Mouse (Mus musculus): Measurements from ENCODE around the gene Trim44. TPM values are rescaled to one million over a fixed set of nuclear protein-coding genes. Genes with fewer than 3 reads are reported as not detected.

The Trim44 gene
- polyA plus RNA-seq, 1 experiment, result 16.5 TPM

GRCm38 (mm10) chr2:102409741-102410140 is 2.1 kb upstream of the Trim44 start:
- TF ChIP-seq TCF12 (IDR thresholded peaks at IDR 0.05; ENCODE audit: insufficient read depth, poor library complexity, severe bottlenecking) (no peak), SRF (IDR thresholded peaks at IDR 0.05; ENCODE audit: control insufficient read depth, insufficient read length, low read depth) (no peak), CEBPB (IDR thresholded peaks at IDR 0.05; ENCODE audit: insufficient read depth, poor library complexity, severe bottlenecking) (no peak), MYOD1 (IDR thresholded peaks at IDR 0.05; ENCODE audit: control insufficient read depth in 1 of 3, insufficient read length in 2 of 3, low read depth in 2 of 3) (no peak), POLR2A (IDR thresholded peaks at IDR 0.05; ENCODE audit: insufficient read length, low read depth) (no peak), USF1 (IDR thresholded peaks at IDR 0.05; ENCODE audit: low read depth) (no peak), MYOG (IDR thresholded peaks at IDR 0.05; ENCODE audit: control insufficient read depth in 1 of 3, insufficient read depth in 1 of 3, insufficient read length in 2 of 3, low read depth in 2 of 3) (no peak), E2F4 (IDR thresholded peaks at IDR 0.05; ENCODE audit: insufficient read depth) (no peak), POLR2AphosphoS2 (IDR thresholded peaks at IDR 0.05; ENCODE audit: insufficient read length, low read depth) (no peak)
- Histone ChIP-seq H3K36me3 (ENCODE audit: control insufficient read depth, insufficient read depth) (no peaks in the 10 kb centered on the region), H3K79me2 (ENCODE audit: control insufficient read depth, insufficient read depth) (no peaks in the 10 kb centered on the region), H3K4me3 (no peak overlapping the region), H3ac (ENCODE audit: control insufficient read depth, insufficient read length) (no peak overlapping the region), H3K27me3 (ENCODE audit: control insufficient read depth, insufficient read depth, insufficient read length) (peaks cover under 1% of the 10 kb centered on the region), H3K4me2 (ENCODE audit: low read depth) (no peak overlapping the region)

- no peaks in the 10 kb centered on the region for H3K36me3 ChIP-seq (ENCODE audit: control insufficient read depth, insufficient read depth)
- H3K79me2 ChIP-seq (ENCODE audit: control insufficient read depth, insufficient read depth), result no peaks in the 10 kb centered on the region
- no peak overlapping the region for H3K4me2 ChIP-seq (ENCODE audit: low read depth)
- no peaks in the 10 kb centered on the region for H3K27me3 ChIP-seq (ENCODE audit: control insufficient read depth, insufficient read depth, insufficient read length)
- H3ac ChIP-seq (ENCODE audit: control insufficient read depth, insufficient read length), result no peak overlapping the region
- TF ChIP-seq POLR2AphosphoS2 (IDR thresholded peaks at IDR 0.05; ENCODE audit: insufficient read length, low read depth) (no peak), TCF3 (IDR thresholded peaks at IDR 0.05; ENCODE audit: insufficient read length, low read depth) (no peak), E2F4 (IDR thresholded peaks at IDR 0.05; ENCODE audit: insufficient read depth) (no peak), USF1 (IDR thresholded peaks at IDR 0.05; ENCODE audit: low read depth) (no peak), SRF (IDR thresholded peaks at IDR 0.05; ENCODE audit: control insufficient read depth, insufficient read length, low read depth) (no peak), TCF12 (IDR thresholded peaks at IDR 0.05; ENCODE audit: insufficient read depth, poor library complexity, severe bottlenecking) (no peak), REST (IDR thresholded peaks at IDR 0.05; ENCODE audit: insufficient read depth, insufficient read length) (no peak), CEBPB (IDR thresholded peaks at IDR 0.05; ENCODE audit: insufficient read depth, poor library complexity, severe bottlenecking) (no peak), MYOD1 (IDR thresholded peaks at IDR 0.05; ENCODE audit: control insufficient read depth in 1 of 3, insufficient read length in 2 of 3, low read depth in 2 of 3) (no peak), POLR2A (IDR thresholded peaks at IDR 0.05; ENCODE audit: insufficient read length, low read depth) (no peak), MYOG (IDR thresholded peaks at IDR 0.05; ENCODE audit: control insufficient read depth in 1 of 3, insufficient read depth in 1 of 3, insufficient read length in 2 of 3, low read depth in 2 of 3) (no peak), MAX (IDR thresholded peaks at IDR 0.05; ENCODE audit: low read depth) (no peak)
- no peak overlapping the region for H3K4me3 ChIP-seq
Observed at GRCm38 (mm10) chr2:102406324-102407304, 1.0 kb downstream of the Trim44 start.

DNA sequence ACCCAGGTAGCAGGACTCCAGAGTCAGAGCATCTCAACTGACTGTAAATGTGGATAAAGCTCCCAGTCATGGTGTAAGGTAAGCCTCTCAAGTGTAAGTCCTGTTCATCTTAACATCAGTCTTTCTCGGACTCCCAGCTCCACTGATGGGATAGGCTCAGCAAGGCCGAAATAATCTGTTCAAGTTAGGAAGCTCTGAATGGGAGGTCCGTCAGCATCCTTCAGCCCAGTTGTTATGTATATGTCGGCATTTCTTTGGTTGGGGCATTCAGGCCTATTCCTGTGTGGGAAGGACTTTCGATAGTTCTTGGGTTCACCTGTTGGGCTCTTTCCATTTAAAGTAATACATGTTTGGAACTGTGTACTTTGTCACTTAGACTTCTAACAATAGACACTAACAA is 3.6 kb downstream of the Trim44 start:
- Histone ChIP-seq H3K27me3 (ENCODE audit: control insufficient read depth, insufficient read depth, insufficient read length) (no peaks in the 10 kb centered on the region), H3ac (ENCODE audit: control insufficient read depth, insufficient read length) (no peak overlapping the region), H3K4me2 (ENCODE audit: low read depth) (no peak overlapping the region), H3K79me2 (ENCODE audit: control insufficient read depth, insufficient read depth) (peaks cover 13% of the 10 kb centered on the region), H3K4me3 (no peak overlapping the region), H3K36me3 (ENCODE audit: control insufficient read depth, insufficient read depth) (no peaks in the 10 kb centered on the region)
- TF ChIP-seq MYOG (IDR thresholded peaks at IDR 0.05; ENCODE audit: control insufficient read depth in 1 of 3, insufficient read depth in 1 of 3, insufficient read length in 2 of 3, low read depth in 2 of 3) (no peak), MYOD1 (IDR thresholded peaks at IDR 0.05; ENCODE audit: control insufficient read depth in 1 of 3, insufficient read length in 2 of 3, low read depth in 2 of 3) (no peak), POLR2AphosphoS2 (IDR thresholded peaks at IDR 0.05; ENCODE audit: insufficient read length, low read depth) (no peak), USF1 (IDR thresholded peaks at IDR 0.05; ENCODE audit: low read depth) (no peak), CEBPB (IDR thresholded peaks at IDR 0.05; ENCODE audit: insufficient read depth, poor library complexity, severe bottlenecking) (no peak), E2F4 (IDR thresholded peaks at IDR 0.05; ENCODE audit: insufficient read depth) (no peak), SRF (IDR thresholded peaks at IDR 0.05; ENCODE audit: control insufficient read depth, insufficient read length, low read depth) (no peak), TCF3 (IDR thresholded peaks at IDR 0.05; ENCODE audit: insufficient read length, low read depth) (no peak), REST (IDR thresholded peaks at IDR 0.05; ENCODE audit: insufficient read depth, insufficient read length) (no peak), MAX (IDR thresholded peaks at IDR 0.05; ENCODE audit: low read depth) (no peak), TCF12 (IDR thresholded peaks at IDR 0.05; ENCODE audit: insufficient read depth, poor library complexity, severe bottlenecking) (no peak), POLR2A (IDR thresholded peaks at IDR 0.05; ENCODE audit: insufficient read length, low read depth) (no peak)

DNA sequence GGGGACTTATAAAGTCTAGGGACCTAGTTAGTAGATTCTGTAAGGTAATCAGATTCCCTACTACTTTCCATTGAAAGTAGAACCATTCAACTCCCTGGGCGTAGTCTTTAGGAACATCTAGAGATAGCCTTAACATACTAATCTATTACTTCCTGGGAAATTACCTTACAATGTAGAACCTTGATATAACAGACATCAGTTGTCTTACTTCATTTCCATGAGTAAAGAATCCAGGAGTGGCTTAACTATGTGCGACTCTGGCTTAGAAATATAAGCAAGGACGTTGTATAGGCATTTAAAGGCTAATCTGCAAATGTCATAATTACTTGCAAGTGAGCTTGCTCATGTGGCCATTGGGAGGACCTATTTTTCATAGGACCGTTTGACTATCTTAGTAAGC is 4.3 kb downstream of the Trim44 start:
- Histone ChIP-seq H3K4me2 (ENCODE audit: low read depth) (no peak overlapping the region), H3K36me3 (ENCODE audit: control insufficient read depth, insufficient read depth) (no peaks in the 10 kb centered on the region), H3ac (ENCODE audit: control insufficient read depth, insufficient read length) (no peak overlapping the region), H3K79me2 (ENCODE audit: control insufficient read depth, insufficient read depth) (peaks cover 20% of the 10 kb centered on the region), H3K27me3 (ENCODE audit: control insufficient read depth, insufficient read depth, insufficient read length) (no peaks in the 10 kb centered on the region), H3K4me3 (no peak overlapping the region)
- TF ChIP-seq POLR2A (IDR thresholded peaks at IDR 0.05; ENCODE audit: insufficient read length, low read depth), result no peak
- TF ChIP-seq SRF (IDR thresholded peaks at IDR 0.05; ENCODE audit: control insufficient read depth, insufficient read length, low read depth), result no peak
- no peak for TF ChIP-seq MYOD1 (IDR thresholded peaks at IDR 0.05; ENCODE audit: control insufficient read depth in 1 of 3, insufficient read length in 2 of 3, low read depth in 2 of 3)
- TF ChIP-seq TCF3 (IDR thresholded peaks at IDR 0.05; ENCODE audit: insufficient read length, low read depth), result no peak
- TF ChIP-seq POLR2AphosphoS2 (IDR thresholded peaks at IDR 0.05; ENCODE audit: insufficient read length, low read depth), result no peak
- TF ChIP-seq TCF12 (IDR thresholded peaks at IDR 0.05; ENCODE audit: insufficient read depth, poor library complexity, severe bottlenecking), result no peak
- TF ChIP-seq MYOG (IDR thresholded peaks at IDR 0.05; ENCODE audit: control insufficient read depth in 1 of 3, insufficient read depth in 1 of 3, insufficient read length in 2 of 3, low read depth in 2 of 3), result no peak
- TF ChIP-seq E2F4 (IDR thresholded peaks at IDR 0.05; ENCODE audit: insufficient read depth), result no peak
- no peak for TF ChIP-seq USF1 (IDR thresholded peaks at IDR 0.05; ENCODE audit: low read depth)
- no peak for TF ChIP-seq CEBPB (IDR thresholded peaks at IDR 0.05; ENCODE audit: insufficient read depth, poor library complexity, severe bottlenecking)
- TF ChIP-seq MAX (IDR thresholded peaks at IDR 0.05; ENCODE audit: low read depth), result no peak
- no peak for TF ChIP-seq REST (IDR thresholded peaks at IDR 0.05; ENCODE audit: insufficient read depth, insufficient read length)
